Mouse (Mus musculus): Measurements from ENCODE around the gene Sh3bp5l.
A peak's percentile ranks its signal among the peaks of the same experiment; 100 is the strongest.
"Not testable (repeated sequence)": the region's sequence is repeated elsewhere in the genome, so short reads cannot be mapped to it uniquely, and the experiment has no call there.

Sh3bp5l gene

DNA sequence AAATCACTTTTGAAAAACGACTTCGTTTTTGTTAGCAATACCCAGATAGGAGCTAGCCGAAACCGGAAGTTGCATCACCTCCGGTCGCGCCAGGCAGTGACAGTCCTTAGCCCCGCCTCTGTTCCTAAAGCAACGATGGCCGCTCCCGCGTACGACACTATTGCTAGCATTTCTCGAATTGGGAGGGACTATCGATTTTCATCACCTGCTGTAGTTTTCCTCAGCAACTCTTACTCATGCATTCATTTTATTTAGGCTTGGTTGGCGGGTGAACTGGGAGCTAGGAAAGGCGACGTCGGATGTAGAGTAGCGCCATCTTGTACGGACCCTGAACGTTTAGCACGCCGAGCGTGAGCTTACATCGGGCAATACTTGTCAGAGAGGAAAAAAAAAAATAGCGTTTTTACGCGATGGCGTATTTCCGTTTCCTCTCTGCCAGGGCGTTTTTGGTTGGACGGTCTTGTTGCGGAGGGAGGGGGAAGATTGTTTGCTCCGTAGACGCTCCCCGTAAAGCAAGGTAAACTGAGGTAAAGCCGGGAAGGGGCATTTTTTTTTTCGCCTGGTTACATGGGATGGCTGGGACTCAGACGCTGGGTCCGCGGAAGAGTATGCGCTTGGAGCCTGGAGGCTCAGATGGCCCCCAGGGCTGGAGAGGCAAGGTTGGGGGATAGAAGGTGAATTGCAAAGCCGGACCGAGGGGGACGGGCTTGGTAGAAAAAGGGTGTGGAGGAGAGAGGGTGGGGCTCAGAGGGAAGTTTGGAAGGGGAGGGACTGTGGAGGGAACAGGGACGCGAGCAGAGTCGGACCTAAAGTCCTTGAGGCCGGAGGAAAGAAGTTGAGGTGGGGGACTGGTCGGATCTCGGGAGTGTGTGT lies at the start of gene Sh3bp5l, which contains the start of gene Zfp672:
Sh3bp5l (plus strand) TSS at position 449 of the 873 bp plus-strand sequence.
Zfp672 (minus strand) TSS at position 64 of the 873 bp plus-strand sequence.
- DNase-seq (ENCODE audit: low spot score), result no peak

DNA sequence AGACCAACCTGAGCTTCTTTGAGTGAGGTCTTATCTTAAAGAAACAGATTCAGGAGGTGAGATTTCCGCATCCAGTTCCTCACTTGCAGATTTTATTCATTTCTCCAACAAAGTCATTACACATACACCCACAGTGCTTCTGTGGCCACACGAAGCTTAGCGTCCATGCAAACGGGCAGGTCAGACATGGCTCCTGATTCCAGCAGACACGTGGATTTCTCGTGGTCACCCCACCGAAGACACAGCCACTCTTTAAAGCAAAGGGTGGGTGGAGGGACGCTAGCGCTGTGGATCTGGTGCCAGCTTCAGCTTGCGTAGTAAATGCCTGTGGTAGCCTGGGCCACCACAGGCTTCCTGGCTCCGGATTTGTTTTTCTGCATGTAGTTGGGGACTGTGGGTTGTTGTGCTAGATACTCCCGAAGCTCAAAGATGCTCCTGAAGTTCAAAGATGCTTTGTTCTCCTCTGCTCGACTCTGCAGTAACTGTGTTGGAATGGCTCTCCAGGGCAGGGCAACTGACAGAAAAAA lies 48.5 kb upstream of the Sh3bp5l start:
- DNase-seq (ENCODE audit: low spot score), result no peak

DNA sequence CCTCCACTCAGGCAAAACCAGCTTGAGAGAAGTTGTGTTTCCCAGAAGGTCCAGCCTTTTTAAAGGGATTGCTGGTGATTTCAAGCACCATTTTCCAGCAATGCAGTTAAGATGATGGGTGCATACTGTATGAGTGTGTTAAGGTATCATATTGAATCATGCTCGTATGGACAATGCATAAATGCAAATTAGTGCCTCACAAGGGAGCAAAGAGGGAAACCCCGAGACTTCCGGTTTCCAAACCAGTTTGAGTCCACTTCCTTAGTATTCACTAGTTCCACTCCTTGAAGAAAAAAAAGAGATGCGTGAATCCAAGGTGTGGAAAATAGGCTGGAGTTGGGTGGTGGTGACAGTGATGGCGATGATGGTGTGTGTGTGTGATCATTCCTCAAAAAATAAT lies 48.0 kb upstream of the Sh3bp5l start:
- no peak for DNase-seq (ENCODE audit: low spot score)

GRCm38 (mm10) chr11:58289992-58290682 lies 40.4 kb upstream of the Sh3bp5l start:
- no peak for DNase-seq (ENCODE audit: low spot score)

GRCm38 (mm10) chr11:58290812-58291211 lies 39.7 kb upstream of the Sh3bp5l start:
- no peak for DNase-seq (ENCODE audit: low spot score)

- no peak for DNase-seq (ENCODE audit: low spot score)
Observed at GRCm38 (mm10) chr11:58292791-58293190, 37.7 kb upstream of the Sh3bp5l start.

- DNase-seq (ENCODE audit: low spot score), result no peak
Observed at GRCm38 (mm10) chr11:58297396-58297795, 33.1 kb upstream of the Sh3bp5l start.

GRCm38 (mm10) chr11:58301057-58301456 lies 29.5 kb upstream of the Sh3bp5l start:
- no peak for DNase-seq (ENCODE audit: low spot score)

DNA sequence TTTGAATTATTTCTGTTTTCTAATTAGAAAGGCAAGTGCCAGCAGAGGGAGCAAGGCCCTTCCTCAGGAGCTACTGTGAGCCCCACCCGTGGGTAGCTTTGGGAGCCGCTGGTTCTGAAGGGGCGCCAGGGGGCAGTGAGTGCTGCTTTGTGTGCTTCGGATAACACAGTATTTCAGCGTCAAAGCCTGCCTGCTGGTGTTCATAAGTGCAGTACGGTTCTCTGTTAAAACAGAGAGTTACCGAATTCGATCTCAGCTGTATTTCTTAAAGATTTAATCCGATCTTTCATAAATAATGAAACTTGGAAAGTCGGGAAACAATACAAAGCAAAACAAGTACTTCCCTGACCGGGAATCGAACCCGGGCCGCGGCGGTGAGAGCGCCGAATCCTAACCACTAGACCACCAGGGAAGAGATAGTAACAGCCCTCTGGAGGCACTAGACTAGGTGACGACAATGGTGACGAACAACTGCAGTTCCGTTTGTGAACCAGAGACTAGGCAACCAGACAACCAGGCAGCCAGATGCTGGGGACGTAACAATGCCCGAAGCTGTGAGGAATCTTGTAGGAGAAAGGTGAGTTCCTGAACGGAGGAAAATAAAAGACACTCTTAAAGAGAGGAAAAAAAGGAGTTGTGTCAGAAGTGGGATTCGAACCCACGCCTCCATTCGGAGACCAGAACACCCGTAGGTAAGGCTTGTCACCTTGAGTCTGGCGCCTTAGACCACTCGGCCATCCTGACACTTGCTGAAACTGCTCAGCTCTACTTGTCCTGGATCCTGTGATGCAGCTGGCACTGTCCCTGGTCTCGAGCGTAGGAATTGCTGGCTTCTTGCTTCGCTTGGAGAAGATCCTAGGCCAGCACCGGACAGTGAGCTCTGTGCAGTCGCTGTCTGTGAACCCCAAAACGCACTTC lies 28.4 kb upstream of the Sh3bp5l start:
- peak; percentile 85 for DNase-seq (ENCODE audit: low spot score)

DNA sequence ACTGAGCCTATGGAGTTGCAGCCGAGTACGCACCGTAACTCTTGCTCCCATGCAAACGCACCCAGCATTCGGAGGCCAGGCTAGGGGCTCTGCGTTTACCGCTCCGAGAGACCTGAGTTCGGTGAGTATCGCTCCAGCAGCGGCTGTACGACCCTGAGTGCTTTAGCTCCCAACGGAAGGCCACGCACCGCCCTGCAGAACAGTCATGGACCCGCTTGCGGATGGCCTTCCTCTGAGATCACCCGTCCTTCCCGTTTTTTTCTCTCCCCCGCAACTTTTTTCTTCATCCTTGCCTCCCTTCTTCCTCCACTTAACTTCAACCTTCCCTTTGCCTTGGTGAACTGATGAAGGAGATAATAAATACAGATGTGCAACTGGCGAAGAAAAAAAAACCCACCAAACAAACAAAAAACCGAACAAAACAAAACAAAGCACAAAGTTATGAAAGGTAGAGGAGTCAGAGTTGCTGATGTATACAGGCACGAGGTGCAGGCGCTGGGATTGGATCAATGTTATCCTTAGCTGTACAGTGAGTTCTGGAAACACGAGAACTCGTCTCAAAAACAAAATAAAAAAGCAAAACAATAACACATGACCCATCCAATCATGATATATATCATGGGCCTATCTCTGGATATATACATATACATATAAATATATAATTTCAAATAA lies 27.6 kb upstream of the Sh3bp5l start:
- no peak for DNase-seq (ENCODE audit: low spot score)

DNA sequence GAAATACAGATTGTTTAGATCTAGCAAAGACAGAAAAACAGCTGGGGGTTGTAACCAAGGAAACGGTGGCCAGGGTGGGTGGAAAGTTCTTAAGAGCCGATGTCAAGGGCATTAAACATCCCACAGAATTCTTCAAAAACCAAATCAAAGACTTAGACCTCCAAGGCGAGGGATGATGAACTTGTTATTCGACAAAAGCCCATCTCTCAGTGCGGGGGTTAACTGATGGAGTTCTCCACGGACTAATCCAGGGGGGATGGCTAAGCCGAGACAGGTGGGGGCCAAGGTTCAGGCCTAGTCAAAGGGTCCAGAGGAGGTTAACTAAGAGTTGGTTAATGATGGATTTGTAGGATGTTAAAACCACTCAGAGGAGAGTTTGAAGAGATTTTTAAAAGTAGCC lies 26.9 kb upstream of the Sh3bp5l start:
- no peak for DNase-seq (ENCODE audit: low spot score)

DNA sequence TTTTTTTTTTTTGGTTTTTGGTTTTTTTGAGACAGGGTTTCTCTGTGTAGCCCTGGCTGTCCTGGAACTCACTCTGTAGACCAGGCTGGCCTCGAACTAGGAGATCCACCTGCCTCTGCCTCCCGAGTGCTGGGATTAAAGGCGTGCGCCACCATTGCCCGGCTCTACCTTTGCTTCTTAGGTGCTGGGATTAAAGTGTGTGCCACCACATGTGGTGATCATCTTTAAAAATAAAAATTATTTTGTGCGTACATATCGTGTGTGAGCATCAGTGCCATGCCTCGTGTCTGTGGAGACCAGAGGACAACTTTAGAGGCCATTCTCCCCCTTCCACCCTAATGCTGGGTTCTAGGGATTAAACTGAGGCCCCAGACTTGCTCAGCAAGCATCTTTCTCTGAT lies 25.2 kb upstream of the Sh3bp5l start:
- DNase-seq (ENCODE audit: low spot score), result not testable (repeated sequence)

DNA sequence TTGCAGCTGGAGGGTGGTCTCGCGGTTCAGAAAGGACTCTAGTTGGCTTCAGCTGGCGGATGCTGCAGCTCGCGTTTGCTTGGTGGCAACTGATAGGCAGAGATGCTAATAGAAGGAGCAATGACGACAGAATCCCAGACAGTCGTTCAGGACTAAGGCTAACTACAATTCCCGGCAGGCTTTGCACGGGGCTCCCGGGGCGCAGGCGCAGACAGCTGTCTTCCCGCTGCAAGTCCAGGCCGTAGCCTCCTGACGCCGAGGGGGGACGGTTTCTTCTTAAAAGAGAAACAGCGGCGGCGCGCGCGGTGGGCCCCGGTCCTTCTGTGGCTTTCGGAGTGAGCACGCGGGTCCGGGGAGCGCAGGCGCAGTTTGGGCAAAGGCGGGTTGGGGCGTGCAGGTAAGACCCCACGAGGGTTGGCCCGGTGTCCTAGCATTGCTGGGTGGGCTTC lies 23.6 kb upstream of the Sh3bp5l start, which contains the start of gene Zfp692:
Zfp692 (plus strand) TSS at position 210 of the 449 bp plus-strand sequence.
- DNase-seq (ENCODE audit: low spot score), result peak; percentile 81

DNA sequence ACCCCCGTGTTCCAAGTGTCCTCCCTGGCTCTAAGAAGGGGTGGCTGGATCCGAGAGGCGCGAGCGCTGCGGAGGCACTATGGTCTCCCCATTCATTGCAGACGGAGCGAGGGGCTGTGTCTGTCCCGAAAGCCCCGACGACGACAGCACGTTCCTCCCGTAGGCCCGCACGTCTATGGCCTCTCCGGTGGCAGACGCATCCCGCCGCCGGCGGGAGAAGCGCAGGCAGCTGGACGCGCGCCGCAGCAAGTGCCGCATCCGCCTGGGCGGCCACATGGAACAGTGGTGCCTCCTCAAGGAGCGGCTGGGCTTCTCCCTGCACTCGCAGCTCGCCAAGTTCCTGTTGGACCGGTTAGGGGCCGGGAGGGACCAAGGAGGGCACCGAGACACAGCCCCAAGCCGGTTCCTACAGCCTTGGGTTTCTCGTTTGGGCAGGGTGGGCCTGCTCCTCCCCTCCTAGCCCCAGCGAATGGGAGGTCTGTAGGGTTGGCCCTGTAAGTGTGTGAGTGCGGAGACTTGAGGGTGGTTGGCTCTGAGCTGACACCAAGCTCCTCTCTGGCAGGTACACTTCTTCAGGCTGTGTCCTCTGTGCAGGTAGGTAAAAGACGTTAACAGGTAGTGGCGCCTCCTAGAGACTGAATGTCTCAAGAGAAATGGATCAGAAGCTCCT lies 23.0 kb upstream of the Sh3bp5l start:
- DNase-seq (ENCODE audit: low spot score), result no peak

- DNase-seq (ENCODE audit: low spot score), result no peak
Observed at GRCm38 (mm10) chr11:58308661-58309060, 21.9 kb upstream of the Sh3bp5l start.

- DNase-seq (ENCODE audit: low spot score), result no peak
Observed at GRCm38 (mm10) chr11:58314069-58314468, 16.5 kb upstream of the Sh3bp5l start.

- no peak for DNase-seq (ENCODE audit: low spot score)
Observed at GRCm38 (mm10) chr11:58315536-58316168, 14.9 kb upstream of the Sh3bp5l start.

DNA sequence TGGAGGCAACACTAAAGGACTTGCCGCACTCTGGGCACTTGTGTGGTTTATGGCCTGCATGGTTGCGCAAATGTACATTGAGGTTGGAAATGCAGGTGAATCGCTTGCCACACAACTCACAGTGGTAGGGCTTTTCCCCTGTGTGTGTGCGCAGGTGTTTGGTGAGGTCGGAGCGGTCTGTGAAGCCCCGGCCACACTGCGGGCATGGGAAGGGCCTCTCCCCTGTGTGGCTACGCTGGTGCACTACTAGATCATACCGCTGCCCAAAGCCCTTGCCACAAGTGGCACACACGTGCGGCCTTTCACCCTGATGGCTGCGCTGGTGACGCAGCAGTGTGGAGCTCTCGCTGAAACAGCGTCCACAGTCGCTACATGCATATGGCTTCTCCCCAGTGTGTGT lies 14.2 kb upstream of the Sh3bp5l start:
- no peak for DNase-seq (ENCODE audit: low spot score)

- no peak for DNase-seq (ENCODE audit: low spot score)
Observed at GRCm38 (mm10) chr11:58316768-58317390, 13.6 kb upstream of the Sh3bp5l start.
